Mouse (Mus musculus) heart, embryonic 16.5 days (tissue): ENCODE measurements around the gene Slc12a5. TPM values are rescaled to one million over a fixed set of nuclear protein-coding genes. Genes with fewer than 3 reads are reported as not detected.

Experiments
- ATAC-seq: fragments of 200-750 bp; cut with Nextera tagmentation; replicated peaks from 2 replicates; pipeline ENCODE4 v1.8.0; 2017; ENCODE audit warnings: moderate number of reproducible peaks; ENCODE audit not compliant: insufficient read depth, low FRiP score; ENCODE audit errors: extremely low read depth
- H3K27ac ChIP-seq: fragments of 300-500 bp; sonication (generic); 2 replicates; pipeline ENCODE4 v1.5.1; 2014; ENCODE audit warnings: mild to moderate bottlenecking, low read length, control low read depth, moderate library complexity
- H3K27me3 ChIP-seq: fragments of 300-500 bp; sonication (generic); 2 replicates; pipeline ENCODE4 v1.6.1; 2014; ENCODE audit warnings: low read length, mixed read lengths; ENCODE audit not compliant: control insufficient read depth, insufficient read depth
- H3K36me3 ChIP-seq: fragments of 300-500 bp; sonication (generic); 2 replicates; pipeline ENCODE4 v1.6.1; 2014; ENCODE audit not compliant: control insufficient read depth, insufficient read depth
- H3K4me1 ChIP-seq: fragments of 300-500 bp; sonication (generic); 2 replicates; pipeline ENCODE4 v1.6.1; 2014; ENCODE audit warnings: low read length, mixed read lengths; ENCODE audit not compliant: control insufficient read depth, insufficient read depth
- H3K4me2 ChIP-seq: fragments of 300-500 bp; sonication (generic); 2 replicates; pipeline ENCODE4 v1.6.1; 2014; ENCODE audit warnings: low read depth, mild to moderate bottlenecking, control low read depth, low read length
- H3K4me3 ChIP-seq: fragments of 300-500 bp; sonication (generic); 2 replicates; pipeline ENCODE4 v1.5.1; 2014; ENCODE audit warnings: mild to moderate bottlenecking, control low read depth, low read length
- H3K9ac ChIP-seq: fragments of 300-500 bp; sonication (generic); 2 replicates; pipeline ENCODE4 v1.6.1; 2014; ENCODE audit warnings: low read length, control low read depth
- H3K9me3 ChIP-seq: fragments of 300-500 bp; sonication (generic); replicated peaks from 2 replicates; pipeline ENCODE4 v1.6.1; 2016; ENCODE audit warnings: low read length; ENCODE audit not compliant: control insufficient read depth
- WGBS: fragments of 180-500 bp; shearing (Covaris S2); extraction: QIAGEN DNeasy Blood & Tissue Kit; methylation state at CpG from one replicate; pipeline ENCODE4 v1.1.7; 2014; 5-methylcytosine and 5-hydroxymethylcytosine counted together
- polyA plus RNA-seq: library from polyadenylated mRNA; unstranded; fragments of >200 nt; fragmentation: Nextera tagmentation; extraction: Ambion mirVana; gene quantifications from 2 replicates; pipeline ENCODE4 v1.2.1, GENCODE M21; 2015

Slc12a5 gene
- polyA plus RNA-seq, 1 experiment from 2014 or later: 0.68 TPM

- peak; percentile 38; the same call in 1 of the 2 replicates for ATAC-seq
- Histone ChIP-seq H3K36me3 (peaks cover 22% of the 10 kb centered on the region), H3K27me3 (peaks cover 44% of the 10 kb centered on the region), H3K9ac (peak overlapping the region; percentile 44), H3K4me2 (peak overlapping the region; percentile 72), H3K4me1 (peaks cover 8% of the 10 kb centered on the region), H3K4me3 (peak overlapping the region; percentile 41), H3K27ac (no peak overlapping the region), H3K9me3 (no peaks in the 10 kb centered on the region)
- 2% methylated on average over 51 of the region's 52 CpGs for WGBS
These were observed 37.3 kb downstream of the Slc12a5 start for GRCm38 (mm10) chr2:164997721-164998428.

- ATAC-seq: no peak
- H3K4me3 ChIP-seq: no peak overlapping the region
- 91% methylated on average over 13 of the region's 13 CpGs for WGBS
- no peak overlapping the region for H3K27ac ChIP-seq
- no peaks in the 10 kb centered on the region for H3K9me3 ChIP-seq
- H3K27me3 ChIP-seq: peaks cover 17% of the 10 kb centered on the region
- no peak overlapping the region for H3K4me2 ChIP-seq
- H3K4me1 ChIP-seq: peaks cover 8% of the 10 kb centered on the region
- H3K9ac ChIP-seq: no peak overlapping the region
- peaks cover 52% of the 10 kb centered on the region for H3K36me3 ChIP-seq
These were observed 41.4 kb downstream of the Slc12a5 start for GRCm38 (mm10) chr2:165001958-165002357.

GRCm38 (mm10) chr2:165003108-165003507 is 42.5 kb downstream of the Slc12a5 start:
- Histone ChIP-seq H3K9ac (no peak overlapping the region), H3K27ac (no peak overlapping the region), H3K4me1 (peaks cover 4% of the 10 kb centered on the region), H3K27me3 (peaks cover 11% of the 10 kb centered on the region), H3K4me2 (no peak overlapping the region), H3K9me3 (no peaks in the 10 kb centered on the region), H3K4me3 (no peak overlapping the region), H3K36me3 (peaks cover 64% of the 10 kb centered on the region)
- WGBS: 86% methylated on average over 3 of the region's 3 CpGs
- ATAC-seq: no peak

- H3K9ac ChIP-seq: no peak overlapping the region
- H3K27ac ChIP-seq: no peak overlapping the region
- H3K4me1 ChIP-seq: no peaks in the 10 kb centered on the region
- WGBS: 86% methylated on average over 10 of the region's 10 CpGs
- peaks cover 75% of the 10 kb centered on the region for H3K36me3 ChIP-seq
- H3K4me2 ChIP-seq: no peak overlapping the region
- no peaks in the 10 kb centered on the region for H3K9me3 ChIP-seq
- H3K27me3 ChIP-seq: 0 out of 2 replicates have a peak, but pooled peaks cover 1% of the 10 kb centered on the region
- no peak for ATAC-seq
- H3K4me3 ChIP-seq: no peak overlapping the region
These were observed 43.6 kb downstream of the Slc12a5 start for GRCm38 (mm10) chr2:165004237-165004636.

- 89% methylated on average over 4 of the region's 4 CpGs for WGBS
- no peak for ATAC-seq
These were observed 46.2 kb downstream of the Slc12a5 start for GRCm38 (mm10) chr2:165006813-165007212.

DNA sequence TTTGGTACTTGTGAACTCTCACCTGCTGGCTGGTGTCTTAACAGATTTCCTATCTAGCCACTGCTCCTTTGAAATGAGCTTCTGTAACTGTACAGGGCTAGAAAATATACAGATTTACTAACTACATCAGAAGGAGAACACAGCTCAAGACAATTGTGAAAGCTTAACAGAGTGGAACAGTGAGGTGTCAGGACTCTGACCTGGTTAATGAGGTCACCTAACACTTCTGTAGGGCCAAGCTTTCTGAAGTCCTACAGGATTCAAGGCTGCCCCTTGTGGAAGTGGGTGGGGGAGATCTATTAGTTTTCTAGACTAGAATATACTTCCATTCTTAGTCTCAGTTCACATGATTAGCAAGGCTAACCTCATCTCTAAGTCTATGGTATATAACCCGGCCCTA is 47.4 kb downstream of the Slc12a5 start:
- no peak overlapping the region for H3K27ac ChIP-seq
- H3K9me3 ChIP-seq: no peaks in the 10 kb centered on the region
- H3K27me3 ChIP-seq: no peaks in the 10 kb centered on the region
- 97% methylated on average over 1 of the region's 1 CpGs for WGBS
- no peak overlapping the region for H3K9ac ChIP-seq
- no peak overlapping the region for H3K4me2 ChIP-seq
- no peaks in the 10 kb centered on the region for H3K4me1 ChIP-seq
- ATAC-seq: no peak
- H3K4me3 ChIP-seq: no peak overlapping the region
- peaks cover 87% of the 10 kb centered on the region for H3K36me3 ChIP-seq

More at GRCm38 (mm10) chr2:165006813-165007212, 46.2 kb downstream of the Slc12a5 start:
- Histone ChIP-seq H3K9me3 (no peaks in the 10 kb centered on the region), H3K27ac (no peak overlapping the region), H3K4me1 (no peaks in the 10 kb centered on the region), H3K36me3 (peaks cover 85% of the 10 kb centered on the region), H3K9ac (no peak overlapping the region), H3K4me3 (no peak overlapping the region), H3K4me2 (no peak overlapping the region), H3K27me3 (no peaks in the 10 kb centered on the region)

DNA sequence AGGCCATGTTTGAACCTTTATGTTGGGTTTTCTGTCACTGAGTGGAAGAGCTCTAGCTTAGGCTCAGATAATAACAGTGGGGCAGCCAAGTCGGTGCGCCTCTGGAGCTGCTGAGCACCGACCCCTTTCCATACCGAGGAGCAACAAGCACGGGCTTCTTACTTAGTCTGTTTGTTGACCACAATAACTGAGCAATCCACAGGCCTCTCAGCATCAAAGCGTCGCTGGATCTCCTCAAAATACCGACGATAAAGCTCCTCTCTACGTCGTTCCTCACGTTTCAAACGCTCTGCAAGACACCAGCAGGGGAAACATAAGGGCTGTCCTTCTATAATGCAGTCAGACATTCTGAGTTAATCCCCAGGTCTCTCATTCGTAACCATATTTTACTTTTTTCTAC is 48.6 kb downstream of the Slc12a5 start:
- no peaks in the 10 kb centered on the region for H3K4me1 ChIP-seq
- no peak overlapping the region for H3K4me2 ChIP-seq
- peaks cover 79% of the 10 kb centered on the region for H3K36me3 ChIP-seq
- ATAC-seq: no peak
- no peaks in the 10 kb centered on the region for H3K27me3 ChIP-seq
- H3K9me3 ChIP-seq: no peaks in the 10 kb centered on the region
- WGBS: 94% methylated on average over 14 of the region's 14 CpGs
- H3K9ac ChIP-seq: no peak overlapping the region
- H3K27ac ChIP-seq: no peak overlapping the region
- no peak overlapping the region for H3K4me3 ChIP-seq

DNA sequence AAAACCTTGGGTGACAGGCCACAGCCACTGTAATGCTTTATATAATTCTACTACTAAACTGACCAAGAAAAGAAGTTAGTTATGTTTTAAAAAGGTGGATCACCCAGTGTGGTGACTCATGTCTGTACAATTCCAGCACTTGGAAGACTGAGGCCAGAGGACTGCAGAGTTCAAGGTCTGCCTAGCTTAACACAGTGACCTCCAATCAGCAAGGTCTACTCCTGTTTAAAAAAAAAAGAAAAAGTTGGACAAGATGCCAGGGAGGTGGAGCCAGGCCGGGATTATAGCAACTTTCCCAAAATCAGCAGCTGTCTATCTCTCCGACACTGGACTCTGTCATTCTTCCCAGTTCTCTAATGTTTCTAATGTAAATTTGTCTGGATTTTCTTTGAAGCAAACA is 49.0 kb downstream of the Slc12a5 start:
- Histone ChIP-seq H3K9ac (no peak overlapping the region), H3K27me3 (no peaks in the 10 kb centered on the region), H3K4me1 (no peaks in the 10 kb centered on the region), H3K4me3 (no peak overlapping the region), H3K27ac (no peak overlapping the region), H3K4me2 (no peak overlapping the region), H3K36me3 (peaks cover 76% of the 10 kb centered on the region), H3K9me3 (no peaks in the 10 kb centered on the region)
- no peak for ATAC-seq
- WGBS: 80% methylated on average over 2 of the region's 2 CpGs

GRCm38 (mm10) chr2:165010351-165010750 is 49.7 kb downstream of the Slc12a5 start:
- H3K4me1 ChIP-seq: no peaks in the 10 kb centered on the region
- H3K9ac ChIP-seq: no peak overlapping the region
- H3K36me3 ChIP-seq: peaks cover 68% of the 10 kb centered on the region
- no peak overlapping the region for H3K27ac ChIP-seq
- 69% methylated on average over 10 of the region's 10 CpGs for WGBS
- ATAC-seq: no peak
- no peaks in the 10 kb centered on the region for H3K9me3 ChIP-seq
- H3K4me3 ChIP-seq: no peak overlapping the region
- H3K4me2 ChIP-seq: no peak overlapping the region
- H3K27me3 ChIP-seq: no peaks in the 10 kb centered on the region
